Mouse (Mus musculus) duodenum, adult 2 months (tissue): ENCODE data around the gene Sptbn2. TPM values are rescaled to one million over a fixed set of nuclear protein-coding genes. Genes with fewer than 3 reads are reported as not detected.

Source experiments
- polyA plus RNA-seq: library from polyadenylated mRNA; depleted of rRNA; stranded (reverse); fragments of >200 nt; gene quantifications from 2 replicates; pipeline ENCODE4 v1.2.3, GENCODE M21; 2012; ENCODE audit warnings: low replicate concordance; rRNA removed

The Sptbn2 gene
- 0.15 and 0.36 TPM in 2 replicates for polyA plus RNA-seq

DNA sequence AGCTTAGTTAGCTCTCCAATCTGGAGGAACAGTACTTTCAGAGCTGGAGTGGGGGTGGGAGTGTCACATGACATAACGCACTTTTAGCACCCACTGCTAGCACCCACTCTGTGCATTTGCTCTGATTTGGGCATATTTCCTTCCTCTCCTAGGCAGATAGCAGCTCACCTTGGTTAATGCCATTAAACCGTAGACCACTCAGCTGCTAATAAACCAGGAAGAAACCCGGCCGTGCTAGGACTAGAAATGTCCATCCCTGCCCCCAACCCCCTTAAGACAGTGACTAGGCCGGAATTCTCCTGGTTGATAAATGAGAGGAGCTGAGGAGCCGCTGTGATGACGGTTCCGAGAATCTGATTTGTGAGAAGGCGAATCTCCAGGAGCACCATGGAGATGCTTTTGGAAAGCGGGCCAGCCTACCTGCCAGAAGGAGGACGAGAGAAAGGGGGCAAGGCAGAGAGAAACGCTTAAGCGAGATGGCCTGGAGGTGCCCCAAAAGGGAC lies at the start of gene Sptbn2:
Gene Sptbn2, plus strand, starts transcription at position 70 of the 503 bp plus-strand sequence.

DNA sequence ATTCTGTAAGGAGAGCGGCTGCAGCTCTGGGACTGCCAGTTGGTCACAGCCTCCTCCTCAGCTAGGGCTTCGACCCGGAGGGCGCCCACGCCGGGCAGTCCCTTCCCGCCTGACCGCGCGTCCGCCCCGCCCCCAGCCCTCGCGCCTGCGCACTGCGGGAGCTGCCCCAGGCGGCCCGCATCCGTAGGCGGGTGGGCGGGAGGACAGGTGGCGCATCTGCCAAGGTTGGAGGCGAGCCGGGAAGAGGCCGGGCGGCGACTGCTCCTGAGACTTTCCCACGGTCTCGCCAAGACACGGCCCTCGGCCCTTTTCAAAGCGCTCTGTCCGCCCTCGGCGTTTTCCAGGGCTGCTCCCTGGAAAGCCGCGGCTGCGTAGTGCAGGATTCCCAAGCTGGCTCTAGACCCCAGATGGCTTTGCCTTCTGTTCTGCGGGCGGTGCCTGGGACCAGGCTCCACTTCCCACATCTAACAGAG lies 12.7 kb upstream of the Sptbn2 start, which contains the start of gene Gm960:
Gene Gm960, minus strand, starts transcription at position 464 of the 473 bp plus-strand sequence.

DNA sequence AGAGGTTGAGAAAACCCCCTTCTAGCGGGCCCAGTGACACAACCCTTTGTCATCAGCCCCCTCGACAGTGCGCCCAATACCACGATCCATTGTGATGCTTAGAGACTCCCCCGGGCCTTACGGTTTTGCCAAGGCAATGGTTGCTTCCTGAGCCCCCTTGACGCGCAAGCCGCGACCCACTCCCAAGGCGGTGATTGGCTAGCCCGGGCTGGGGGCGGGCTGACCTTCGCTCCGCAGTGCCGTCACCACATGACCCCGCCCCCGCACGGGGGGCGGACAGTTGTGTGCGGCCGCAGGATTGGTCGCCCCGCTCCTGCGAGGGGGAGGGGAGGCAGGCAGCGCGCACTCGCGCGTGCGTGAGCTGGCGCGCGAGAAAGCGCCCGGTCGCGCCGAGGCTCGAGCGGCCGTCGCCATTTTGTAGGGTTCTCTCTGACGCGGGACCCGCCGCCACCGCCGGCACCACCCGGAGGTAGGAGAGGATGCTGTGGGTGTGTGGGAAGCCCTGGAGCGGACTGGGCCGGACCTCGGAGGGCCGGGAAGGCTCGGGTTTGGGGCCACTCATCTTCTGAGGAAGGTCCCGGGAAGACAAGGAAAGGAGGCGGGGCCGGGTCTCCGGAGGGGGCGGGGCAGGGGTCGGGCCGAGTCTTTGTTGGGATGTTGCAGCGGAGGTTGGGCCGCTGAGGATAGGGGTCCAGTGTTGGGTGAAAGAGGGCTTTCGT lies 45.4 kb downstream of the Sptbn2 start, which contains the start of gene Rbm4b:
Gene Rbm4b, plus strand, starts transcription at position 305 of the 719 bp plus-strand sequence.

GRCm38 (mm10) chr19:4793831-4794422 lies 83.0 kb downstream of the Sptbn2 start, which contains the start of gene Rbm4:
Gene Rbm4, minus strand, starts transcription at chr19:4793901.

Other genes with a start within 250 kb of the Sptbn2 start
- gene Syt12, start 233.7 kb upstream of the Sptbn2 start, polyA plus RNA-seq, result 2.9 and 15.8 TPM in 2 replicates
- gene 2010003K11Rik, start 212.6 kb upstream of the Sptbn2 start, polyA plus RNA-seq, result 87.4 and 199 TPM in 2 replicates
- 30.7 and 32.7 TPM in 2 replicates for gene Pcx, start 200.7 kb upstream of the Sptbn2 start, polyA plus RNA-seq
- 16.3 and 25.3 TPM in 2 replicates for gene Lrfn4, start 95.5 kb upstream of the Sptbn2 start, polyA plus RNA-seq
- 89.0 and 128 TPM in 2 replicates for gene Rce1, start 85.5 kb upstream of the Sptbn2 start, polyA plus RNA-seq
- 0.21 and 0.38 TPM in 2 replicates for gene Gm960, start 12.5 kb upstream of the Sptbn2 start, polyA plus RNA-seq
- 1.6 and 1.9 TPM in 2 replicates for gene Rbm4b, start 45.3 kb downstream of the Sptbn2 start, polyA plus RNA-seq
- 14.1 and 19.8 TPM in 2 replicates for gene Rbm4, start 82.7 kb downstream of the Sptbn2 start, polyA plus RNA-seq
- gene Gm21992, start 100.4 kb downstream of the Sptbn2 start, polyA plus RNA-seq, result 14.3 and 15.5 TPM in 2 replicates
- 54.4 and 67.9 TPM in 2 replicates for gene Rbm14, start 100.5 kb downstream of the Sptbn2 start, polyA plus RNA-seq
- 44.5 and 45.3 TPM in 2 replicates for gene Ccs, start 128.2 kb downstream of the Sptbn2 start, polyA plus RNA-seq
- 0.05 and 0.20 TPM in 2 replicates for gene Ccdc87, start 128.2 kb downstream of the Sptbn2 start, polyA plus RNA-seq
- gene Ctsf, start 144.0 kb downstream of the Sptbn2 start, polyA plus RNA-seq, result 23.8 and 33.2 TPM in 2 replicates
- 0.12 and 0.37 TPM in 2 replicates for gene Actn3, start 166.7 kb downstream of the Sptbn2 start, polyA plus RNA-seq
- 20.0 and 26.3 TPM in 2 replicates for gene Zdhhc24, start 167.5 kb downstream of the Sptbn2 start, polyA plus RNA-seq
- gene Bbs1, start 195.5 kb downstream of the Sptbn2 start, polyA plus RNA-seq, result 0.32 and 2.3 TPM in 2 replicates
- gene Dpp3, start 217.1 kb downstream of the Sptbn2 start, polyA plus RNA-seq, result 131 and 152 TPM in 2 replicates
- 1.2 and 1.7 TPM in 2 replicates for gene Peli3, start 232.0 kb downstream of the Sptbn2 start, polyA plus RNA-seq